Mouse (Mus musculus) CH12.LX (cell line): ENCODE results near the gene Scml4. TPM values are rescaled to one million over a fixed set of nuclear protein-coding genes. Genes with fewer than 3 reads are reported as not detected.

Experiments used
- DNase-seq: peaks from one replicate; pipeline ENCODE4 v3.0.0-alpha.2; 2013; ENCODE audit errors: extremely low read depth
- H3K27ac ChIP-seq: 2 replicates; pipeline ENCODE4 v1.5.1; 2012; ENCODE audit warnings: low read depth, mild to moderate bottlenecking, control low read depth, moderate library complexity; ENCODE audit not compliant: insufficient read depth
- H3K27me3 ChIP-seq: replicated peaks from 2 replicates; pipeline ENCODE3; 2012; ENCODE audit warnings: inconsistent platforms
- H3K36me3 ChIP-seq, 2 experiments: replicated peaks in 1 of 2; 2 replicates each; pipeline versions ENCODE3 to v1.6.1; 2012; ENCODE audit warnings: inconsistent platforms in 1 of 2, low read length in 1 of 2, mild to moderate bottlenecking in 1 of 2, mixed read lengths in 1 of 2, moderate library complexity in 1 of 2; ENCODE audit not compliant: control insufficient read depth in 1 of 2, insufficient read depth in 1 of 2
- H3K4me1 ChIP-seq, 2 experiments: 2 replicates each; pipeline ENCODE4 v1.6.1; 2012; ENCODE audit warnings: inconsistent platforms in 1 of 2, moderate library complexity in 1 of 2; ENCODE audit not compliant: insufficient read depth in 2 of 2, control insufficient read depth in 1 of 2
- H3K4me2 ChIP-seq: 2 replicates; pipeline ENCODE4 v1.6.1; 2012; ENCODE audit warnings: low read depth, mild to moderate bottlenecking, control low read depth; ENCODE audit not compliant: poor library complexity, insufficient read depth, severe bottlenecking
- H3K4me3 ChIP-seq, 3 experiments: fragments of 150-350 bp in 1 of 3; sonication (generic) in 1 of 3; replicated peaks in 1 of 3; 2 replicates each; pipeline versions ENCODE3 to v1.5.1; 2011 to 2012; ENCODE audit warnings: low read depth in 2 of 3, low read length in 2 of 3, mild to moderate bottlenecking in 2 of 3, moderate library complexity in 2 of 3, control low read depth in 1 of 3, improper control_type of control experiment in 1 of 3, inconsistent platforms in 1 of 3, mixed read lengths in 1 of 3; ENCODE audit not compliant: poor library complexity in 1 of 3
- H3K79me2 ChIP-seq: replicated peaks from 2 replicates; pipeline ENCODE4 v1.6.1; 2012; ENCODE audit warnings: mild to moderate bottlenecking, moderate library complexity; ENCODE audit not compliant: control insufficient read depth, poor library complexity, insufficient read depth, severe bottlenecking; ENCODE audit errors: extremely low read depth
- H3K9ac ChIP-seq: 2 replicates; pipeline ENCODE4 v1.6.1; 2012; ENCODE audit warnings: low read depth, mild to moderate bottlenecking, control low read depth, moderate library complexity; ENCODE audit not compliant: insufficient read depth
- H3K9me3 ChIP-seq: replicated peaks from 2 replicates; pipeline ENCODE3; 2012; ENCODE audit warnings: low read length, inconsistent platforms, mixed read lengths
- BHLHE40 ChIP-seq: IDR thresholded peaks from 2 replicates; pipeline ENCODE4 v1.6.1; 2011; ENCODE audit warnings: mild to moderate bottlenecking, low read depth, low read length, improper control_type of control experiment
- CHD2 ChIP-seq: IDR thresholded peaks from 2 replicates; pipeline ENCODE4 v1.6.1; 2011; ENCODE audit warnings: low read length, improper control_type of control experiment
- CTCF ChIP-seq, 2 experiments: IDR thresholded peaks in 1 of 2; conservative IDR thresholded peaks in 1 of 2; 2 replicates each; pipeline ENCODE4 v1.5.1; 2011 to 2012; ENCODE audit warnings: low read depth in 2 of 2, low read length in 2 of 2, improper control_type of control experiment in 1 of 2, inconsistent platforms in 1 of 2, mild to moderate bottlenecking in 1 of 2, moderate library complexity in 1 of 2
- ELF1 ChIP-seq: IDR thresholded peaks from 2 replicates; pipeline ENCODE4 v1.6.1; 2014; ENCODE audit warnings: low read depth, mild to moderate bottlenecking, inconsistent platforms, low read length, improper control_type of control experiment
- EP300 ChIP-seq: IDR thresholded peaks from 2 replicates; pipeline ENCODE4 v1.6.1; 2011; ENCODE audit warnings: low read length, improper control_type of control experiment
- JUND ChIP-seq: conservative IDR thresholded peaks from 2 replicates; pipeline ENCODE4 v1.6.1; 2011; ENCODE audit warnings: low read depth, low read length, improper control_type of control experiment
- KAT2A ChIP-seq: IDR thresholded peaks from 2 replicates; pipeline ENCODE4 v1.6.1; 2012; ENCODE audit warnings: low read length, improper control_type of control experiment, inconsistent platforms; ENCODE audit not compliant: insufficient replicate concordance
- MAX ChIP-seq: IDR thresholded peaks from 2 replicates; pipeline ENCODE4 v1.6.1; 2011; ENCODE audit warnings: low read length, improper control_type of control experiment
- MAZ ChIP-seq: IDR thresholded peaks from 2 replicates; pipeline ENCODE4 v1.6.1; 2012; ENCODE audit warnings: low read depth, mild to moderate bottlenecking, inconsistent platforms, low read length, improper control_type of control experiment, moderate library complexity
- NRF1 ChIP-seq: IDR thresholded peaks from 2 replicates; pipeline ENCODE4 v1.6.1; 2014; ENCODE audit warnings: low read depth, mild to moderate bottlenecking, inconsistent platforms, low read length, improper control_type of control experiment, moderate library complexity
- TCF12 ChIP-seq: IDR thresholded peaks from 2 replicates; pipeline ENCODE4 v1.6.1; 2014; ENCODE audit warnings: low read depth, mild to moderate bottlenecking, inconsistent platforms, low read length, improper control_type of control experiment
- USF2 ChIP-seq: conservative IDR thresholded peaks from 2 replicates; pipeline ENCODE4 v1.6.1; 2011; ENCODE audit warnings: low read depth, low read length, improper control_type of control experiment
- ZKSCAN1 ChIP-seq: IDR thresholded peaks from 2 replicates; pipeline ENCODE4 v1.6.1; 2012; ENCODE audit warnings: low read depth, inconsistent platforms, low read length, improper control_type of control experiment, borderline replicate concordance
- ZMIZ1 ChIP-seq: IDR thresholded peaks from 2 replicates; pipeline ENCODE4 v1.6.1; 2012; ENCODE audit warnings: low read depth, mild to moderate bottlenecking, inconsistent platforms, low read length, improper control_type of control experiment
- dilution Hi-C: fragments of 300-500 bp; cut with MboI; formaldehyde crosslinking; loops from 2 replicates; pipeline ENCODE4 v1.14.3; 2020; ENCODE audit warnings: low sequenced_read_pairs; ENCODE audit not compliant: extremely low pct_unique_long_range_greater_than_20kb, extremely low pct_ligation_motif_present
- in situ Hi-C: fragments of 300-500 bp; cut with MboI; formaldehyde crosslinking; loops from 3 replicates; pipeline ENCODE4 v1.14.3; 2019; ENCODE audit warnings: low sequenced_read_pairs, low pct_ligation_motif_present, low pct_unique_long_range_greater_than_20kb, mixed read lengths
- polyA plus RNA-seq: library from polyadenylated mRNA; unstranded; fragments of >175 nt; gene quantifications from 2 replicates; pipeline ENCODE4 v1.2.1, GENCODE M21; 2012; ENCODE audit warnings: low read depth; ENCODE audit not compliant: insufficient read length
- total RNA-seq, 2 experiments: library from RNA; depleted of rRNA; stranded (reverse); fragments of 300-350 nt in 1 of 2; fragments of >200 nt in 1 of 2; gene quantifications; 2 replicates each; pipeline ENCODE4 v1.2.3; 2012 to 2014

Gene Scml4
- total and polyA plus RNA-seq, 3 experiments = 2.7 to 3.3 (median 3.0) TPM

DNA sequence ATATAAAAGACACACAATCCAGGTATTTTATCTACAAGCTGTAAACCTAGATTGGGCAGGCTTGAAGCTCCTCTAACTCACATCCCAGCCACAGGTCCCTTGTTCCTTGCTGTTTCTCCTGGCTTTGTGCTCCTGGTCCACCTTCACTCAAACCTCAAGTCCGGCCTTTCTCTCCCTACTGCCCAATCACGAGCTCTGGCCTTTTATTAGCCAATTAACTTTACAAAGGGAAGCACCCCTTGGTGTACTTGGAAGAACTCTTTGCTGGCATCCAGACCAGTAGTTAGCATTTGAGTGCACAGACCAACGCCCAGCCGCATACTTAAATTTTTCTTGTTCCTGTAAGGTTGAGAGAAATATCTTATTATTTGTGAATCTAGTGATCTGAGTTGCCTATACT, 85.1 kb downstream of the Scml4 start (continued):
- no peak for TF ChIP-seq ZKSCAN1

DNA sequence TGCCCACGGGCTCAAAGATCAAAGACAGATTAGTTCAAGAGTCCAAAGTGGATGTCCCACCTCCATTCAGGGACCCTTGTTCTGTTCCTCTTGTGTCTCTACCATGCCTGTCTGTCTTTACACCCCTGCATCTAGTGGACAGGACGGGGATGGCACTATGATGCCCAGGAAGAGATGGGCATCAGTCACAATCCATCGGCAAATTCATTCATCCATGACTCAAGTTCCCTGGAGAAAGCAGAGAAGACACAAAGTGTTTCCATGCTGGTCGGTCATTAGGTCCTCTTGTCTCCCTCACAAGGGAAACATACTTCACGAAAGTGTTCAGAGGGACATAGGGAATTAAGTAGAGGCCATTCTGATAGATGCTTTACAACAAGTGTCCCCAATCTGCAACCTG, 87.2 kb downstream of the Scml4 start:
- in situ Hi-C loops (loop anchor here (25.0 kb wide), 1 partner anchor 235 kb away; no protein-coding TSS in a partner anchor), dilution Hi-C loops (no loop called here)
- TF ChIP-seq CTCF (conservative IDR thresholded peaks at IDR 0.05 in 1 of 2, IDR thresholded peaks at IDR 0.05 in 1 of 2; ENCODE audit: low read depth in 2 of 2, low read length in 2 of 2) (no peak), ELF1 (no peak), USF2 (no peak), CHD2 (no peak), EP300 (no peak)

DNA sequence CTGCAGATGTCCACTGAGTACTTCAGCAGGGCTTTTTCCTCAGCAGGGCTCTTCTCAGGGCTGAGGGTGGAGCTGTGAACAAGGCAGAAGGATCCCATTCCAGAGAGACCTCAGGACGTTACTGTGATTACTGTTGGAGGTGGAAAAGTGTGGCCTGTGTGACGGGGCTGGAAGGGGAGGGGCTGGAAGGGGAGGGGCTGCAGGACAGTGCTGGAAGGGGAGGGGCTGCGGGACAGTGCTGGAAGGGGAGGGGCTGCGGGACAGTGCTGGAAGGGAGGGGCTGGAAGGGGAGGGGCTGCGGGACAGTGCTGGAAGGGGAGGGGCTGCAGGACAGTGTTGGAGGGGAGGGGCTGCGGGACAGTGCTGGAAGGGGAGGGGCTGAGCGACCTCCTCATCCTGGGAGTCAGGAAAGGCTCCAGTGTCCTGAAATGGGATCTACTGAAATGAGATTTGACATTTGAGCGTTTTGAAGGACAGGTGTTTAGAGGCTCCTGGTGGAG, 90.1 kb downstream of the Scml4 start:
- no peaks in the 10 kb centered on the region for H3K9me3 ChIP-seq
- no peak overlapping the region for H3K27ac ChIP-seq
- H3K4me1 ChIP-seq = peaks cover 6 to 23% of the 10 kb centered on the region in 2 experiments; a peak in 3 of 4 replicates
- H3K79me2 ChIP-seq = no peaks in the 10 kb centered on the region
- in situ Hi-C loops = no loop called here
- TF ChIP-seq KAT2A (no peak), MAX (no peak), BHLHE40 (no peak), ZKSCAN1 (no peak), JUND (no peak), MAZ (no peak), CTCF (conservative IDR thresholded peaks at IDR 0.05 in 1 of 2, IDR thresholded peaks at IDR 0.05 in 1 of 2; ENCODE audit: low read depth in 2 of 2, low read length in 2 of 2) (no peak), ZMIZ1 (no peak), TCF12 (no peak), NRF1 (no peak)
- peaks cover 0 to 7% of the 10 kb centered on the region in 2 experiments for H3K36me3 ChIP-seq
- dilution Hi-C loops = no loop called here
- no peak overlapping the region for H3K4me2 ChIP-seq
- H3K9ac ChIP-seq = no peak overlapping the region
- no peaks in the 10 kb centered on the region for H3K27me3 ChIP-seq
- no peak overlapping the region for H3K4me3 ChIP-seq
- DNase-seq = no peak

More for the DNA sequence above, 87.2 kb downstream of the Scml4 start:
- no peak overlapping the region for H3K4me3 ChIP-seq
- no peak overlapping the region for H3K27ac ChIP-seq
- no peak overlapping the region for H3K4me2 ChIP-seq
- H3K9me3 ChIP-seq = no peaks in the 10 kb centered on the region
- no peaks in the 10 kb centered on the region for H3K27me3 ChIP-seq
- DNase-seq = no peak
- peaks cover 0 to 7% of the 10 kb centered on the region in 2 experiments for H3K36me3 ChIP-seq
- no peaks in the 10 kb centered on the region for H3K79me2 ChIP-seq
- peaks cover 6 to 23% of the 10 kb centered on the region in 2 experiments; a peak in 3 of 4 replicates for H3K4me1 ChIP-seq
- H3K9ac ChIP-seq = no peak overlapping the region
